Mouse (Mus musculus): ENCODE measurements around the gene Pyroxd1. TPM values are rescaled to one million over a fixed set of nuclear protein-coding genes. Genes with fewer than 3 reads are reported as not detected.

Pyroxd1 gene
- polyA plus RNA-seq, 1 experiment from 2014 or later, result 16.0 TPM

DNA sequence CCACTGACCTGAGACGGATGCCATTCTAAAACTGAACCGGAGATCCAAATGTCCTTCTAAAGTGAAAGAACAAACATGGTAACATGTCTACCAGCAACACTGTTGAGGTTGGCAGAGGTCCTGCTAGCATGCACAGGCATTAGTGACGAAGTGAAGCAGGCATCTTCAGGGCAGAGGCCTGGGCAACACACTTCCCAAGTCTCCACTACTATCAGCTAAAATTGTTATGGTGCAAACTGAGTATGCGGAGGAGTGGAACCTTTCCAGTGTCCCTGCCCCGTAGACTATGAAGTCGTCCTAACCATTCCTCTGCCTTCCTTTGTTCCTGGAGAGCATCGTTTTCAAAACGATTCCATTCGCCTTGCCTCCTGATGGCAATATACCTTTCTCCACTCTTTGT lies 39.1 kb downstream of the Pyroxd1 start:
- ATAC-seq (ENCODE audit: insufficient number of reproducible peaks, low FRiP score, low TSS enrichment, low read depth) (no peak), DNase-seq (ENCODE audit: low spot score) (no peak)
- H3K4me1 ChIP-seq (ENCODE audit: control insufficient read depth, insufficient read depth, low read length), result peaks cover 3% of the 10 kb centered on the region; the same call in 1 of the 2 replicates
- 92% methylated on average over 9 of the region's 9 CpGs for WGBS
- no peak overlapping the region for H3K4me3 ChIP-seq (ENCODE audit: low read depth, low read length)
- H3K27me3 ChIP-seq (ENCODE audit: control insufficient read depth, insufficient read depth, low read length), result no peaks in the 10 kb centered on the region
- no peak overlapping the region for H3K4me2 ChIP-seq (ENCODE audit: low read depth, severe bottlenecking)
- H3K27ac ChIP-seq (replicated peaks; ENCODE audit: low read depth, low read length), result no peak overlapping the region
- no peak overlapping the region for H3K9ac ChIP-seq (ENCODE audit: low read length)
- H3K9me3 ChIP-seq (ENCODE audit: control insufficient read depth, low read length), result no peaks in the 10 kb centered on the region
- H3K36me3 ChIP-seq (ENCODE audit: control insufficient read depth, insufficient read depth, low read length), result no peaks in the 10 kb centered on the region

DNA sequence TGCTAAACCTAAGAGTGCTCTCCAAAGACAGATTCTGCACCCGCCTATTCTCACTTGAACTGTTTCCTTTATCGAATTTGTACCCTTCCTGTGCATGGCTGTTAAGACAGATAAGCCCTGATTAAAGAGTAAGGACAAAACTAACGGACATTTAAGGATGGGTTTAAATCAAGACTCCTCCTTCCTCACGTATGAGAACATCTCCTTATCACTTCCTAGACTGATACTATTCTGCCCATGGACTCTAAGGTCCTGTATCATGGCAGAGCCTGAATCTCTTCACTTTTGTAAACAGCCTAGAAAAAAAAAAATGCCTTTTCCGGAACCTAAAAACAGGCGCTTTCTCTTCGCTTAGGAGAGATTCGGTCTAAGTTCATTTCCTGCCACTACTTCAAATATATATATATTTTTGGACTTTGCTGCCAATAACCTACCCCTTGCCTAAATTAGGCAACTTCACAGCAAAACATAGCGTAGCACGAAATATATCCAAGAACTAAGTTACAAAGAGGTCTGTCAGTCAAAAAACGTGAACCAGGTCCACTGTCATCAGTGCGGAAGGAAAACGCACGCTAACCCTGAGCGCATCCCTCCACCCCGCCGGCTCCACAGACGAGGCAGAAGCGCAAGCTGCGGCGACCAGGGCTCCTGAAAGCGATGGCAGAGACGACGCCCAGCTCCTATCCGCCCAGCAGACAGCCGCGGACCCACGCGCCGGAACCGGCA lies 41.0 kb downstream of the Pyroxd1 start:
- Histone ChIP-seq H3K4me3 (ENCODE audit: low read depth, low read length) (peak overlapping the region; percentile 98), H3K36me3 (ENCODE audit: control insufficient read depth, insufficient read depth, low read length) (no peaks in the 10 kb centered on the region), H3K4me2 (ENCODE audit: low read depth, severe bottlenecking) (peak overlapping the region; percentile 47), H3K27ac (replicated peaks; ENCODE audit: low read depth, low read length) (no peak overlapping the region), H3K4me1 (ENCODE audit: control insufficient read depth, insufficient read depth, low read length) (peaks cover 3% of the 10 kb centered on the region; the same call in 1 of the 2 replicates), H3K9ac (ENCODE audit: low read length) (peak overlapping the region; percentile 56; the same call in 1 of the 2 replicates), H3K27me3 (ENCODE audit: control insufficient read depth, insufficient read depth, low read length) (no peaks in the 10 kb centered on the region), H3K9me3 (ENCODE audit: control insufficient read depth, low read length) (no peaks in the 10 kb centered on the region)
- ATAC-seq (ENCODE audit: insufficient number of reproducible peaks, low FRiP score, low TSS enrichment, low read depth), result peak; percentile 71; the same call in 1 of the 2 replicates
- WGBS, result 6% methylated on average over 31 of the region's 31 CpGs
- DNase-seq (ENCODE audit: low spot score), result no peak

DNA sequence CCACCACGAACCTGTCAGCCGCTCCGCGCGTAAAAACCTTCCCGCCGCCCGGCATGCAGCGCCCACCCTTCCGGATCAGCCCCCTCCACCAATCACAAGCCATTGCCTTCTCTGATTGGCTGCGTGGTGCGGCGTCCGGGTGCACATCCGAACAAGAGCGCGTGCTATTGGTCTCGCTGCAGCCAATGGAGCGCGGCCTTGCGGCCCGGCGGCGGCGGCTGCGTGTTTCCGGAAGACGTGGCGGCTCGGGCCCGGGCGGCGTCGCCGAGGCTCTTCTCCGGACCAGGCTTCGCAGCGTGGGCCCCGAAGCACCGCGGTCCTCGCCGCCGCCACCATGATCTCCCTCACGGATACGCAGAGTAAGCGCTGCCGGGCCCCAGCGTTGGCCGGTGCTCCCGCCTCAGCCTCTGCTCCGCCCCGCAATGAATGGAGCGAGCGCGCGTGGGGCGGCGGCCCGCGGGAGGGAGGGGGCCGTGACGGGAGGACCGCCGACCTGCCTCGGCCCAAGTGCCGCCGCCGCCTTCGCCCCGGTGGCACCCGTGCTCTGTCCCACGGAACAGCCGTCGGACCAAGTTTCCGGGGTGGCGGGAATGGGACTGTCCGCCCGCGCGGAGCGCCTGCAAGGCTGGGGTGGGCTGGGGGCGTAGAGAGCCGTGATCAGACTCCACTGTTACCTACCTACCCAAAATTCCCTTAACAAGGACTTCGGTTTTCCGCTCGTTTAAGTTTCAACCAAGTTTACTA lies 41.7 kb downstream of the Pyroxd1 start, which contains the start of the genes Recql and Golt1b:
Gene Recql (minus strand): TSS at position 77 of the 744 bp plus-strand sequence.
Gene Golt1b (plus strand): TSS at position 211 of the 744 bp plus-strand sequence.
- H3K27ac ChIP-seq (replicated peaks; ENCODE audit: low read depth, low read length), result no peak within 1 kb of the TSS
- ATAC-seq (ENCODE audit: insufficient number of reproducible peaks, low FRiP score, low TSS enrichment, low read depth), result peak; percentile 99

GRCm38 (mm10) chr6:142387755-142388271 lies 42.4 kb downstream of the Pyroxd1 start:
- Histone ChIP-seq H3K27me3 (ENCODE audit: control insufficient read depth, insufficient read depth, low read length) (no peaks in the 10 kb centered on the region), H3K4me3 (ENCODE audit: low read depth, low read length) (peak overlapping the region; percentile 98), H3K4me1 (ENCODE audit: control insufficient read depth, insufficient read depth, low read length) (peaks cover 3% of the 10 kb centered on the region; the same call in 1 of the 2 replicates), H3K4me2 (ENCODE audit: low read depth, severe bottlenecking) (peak overlapping the region; percentile 70), H3K9me3 (ENCODE audit: control insufficient read depth, low read length) (no peaks in the 10 kb centered on the region), H3K27ac (replicated peaks; ENCODE audit: low read depth, low read length) (no peak overlapping the region), H3K9ac (ENCODE audit: low read length) (peak overlapping the region; percentile 90), H3K36me3 (ENCODE audit: control insufficient read depth, insufficient read depth, low read length) (no peaks in the 10 kb centered on the region)
- 20% methylated on average over 8 of the region's 8 CpGs for WGBS
- ATAC-seq (ENCODE audit: insufficient number of reproducible peaks, low FRiP score, low TSS enrichment, low read depth) (no peak), DNase-seq (ENCODE audit: low spot score) (no peak)

More for the DNA sequence above, 41.7 kb downstream of the Pyroxd1 start, which contains the start of the genes Recql and Golt1b:
- H3K27me3 ChIP-seq (ENCODE audit: control insufficient read depth, insufficient read depth, low read length), result no peaks in the 10 kb centered on the region
- peak within 1 kb of the TSS; percentile 90 for H3K9ac ChIP-seq (ENCODE audit: low read length)
- H3K9me3 ChIP-seq (ENCODE audit: control insufficient read depth, low read length), result no peaks in the 10 kb centered on the region
- peak; percentile 98 for DNase-seq (ENCODE audit: low spot score)
- H3K4me3 ChIP-seq (ENCODE audit: low read depth, low read length), result peak within 1 kb of the TSS; percentile 98
- no peaks in the 10 kb centered on the region for H3K36me3 ChIP-seq (ENCODE audit: control insufficient read depth, insufficient read depth, low read length)
- H3K4me2 ChIP-seq (ENCODE audit: low read depth, severe bottlenecking), result peak within 1 kb of the TSS; percentile 70
- peaks cover 3% of the 10 kb centered on the region; the same call in 1 of the 2 replicates for H3K4me1 ChIP-seq (ENCODE audit: control insufficient read depth, insufficient read depth, low read length)
- under 1% methylated on average over 86 of the region's 87 CpGs for WGBS

- no peak for DNase-seq (ENCODE audit: low spot score)
- no peaks in the 10 kb centered on the region for H3K9me3 ChIP-seq (ENCODE audit: control insufficient read depth, low read length)
- H3K27me3 ChIP-seq (ENCODE audit: control insufficient read depth, insufficient read depth, low read length), result no peaks in the 10 kb centered on the region
- WGBS, result 87% methylated on average over 2 of the region's 2 CpGs
- no peak for ATAC-seq (ENCODE audit: insufficient number of reproducible peaks, low FRiP score, low TSS enrichment, low read depth)
- H3K4me1 ChIP-seq (ENCODE audit: control insufficient read depth, insufficient read depth, low read length), result peaks cover 3% of the 10 kb centered on the region; the same call in 1 of the 2 replicates
- no peak overlapping the region for H3K27ac ChIP-seq (replicated peaks; ENCODE audit: low read depth, low read length)
- no peaks in the 10 kb centered on the region for H3K36me3 ChIP-seq (ENCODE audit: control insufficient read depth, insufficient read depth, low read length)
- H3K4me2 ChIP-seq (ENCODE audit: low read depth, severe bottlenecking), result no peak overlapping the region
- H3K4me3 ChIP-seq (ENCODE audit: low read depth, low read length), result no peak overlapping the region
- no peak overlapping the region for H3K9ac ChIP-seq (ENCODE audit: low read length)
Observed at GRCm38 (mm10) chr6:142389101-142389500, 43.6 kb downstream of the Pyroxd1 start.

- Histone ChIP-seq H3K4me3 (ENCODE audit: low read depth, low read length) (no peak overlapping the region), H3K4me2 (ENCODE audit: low read depth, severe bottlenecking) (no peak overlapping the region), H3K36me3 (ENCODE audit: control insufficient read depth, insufficient read depth, low read length) (peaks cover 9% of the 10 kb centered on the region; the same call in 1 of the 2 replicates), H3K27me3 (ENCODE audit: control insufficient read depth, insufficient read depth, low read length) (no peaks in the 10 kb centered on the region), H3K4me1 (ENCODE audit: control insufficient read depth, insufficient read depth, low read length) (no peaks in the 10 kb centered on the region; the same call in 1 of the 2 replicates), H3K27ac (replicated peaks; ENCODE audit: low read depth, low read length) (no peak overlapping the region), H3K9ac (ENCODE audit: low read length) (no peak overlapping the region), H3K9me3 (ENCODE audit: control insufficient read depth, low read length) (no peaks in the 10 kb centered on the region)
- DNase-seq (ENCODE audit: low spot score) (no peak), ATAC-seq (ENCODE audit: insufficient number of reproducible peaks, low FRiP score, low TSS enrichment, low read depth) (no peak)
- WGBS, result 75% methylated on average over 5 of the region's 5 CpGs
Observed at GRCm38 (mm10) chr6:142392312-142392711, 46.9 kb downstream of the Pyroxd1 start.

DNA sequence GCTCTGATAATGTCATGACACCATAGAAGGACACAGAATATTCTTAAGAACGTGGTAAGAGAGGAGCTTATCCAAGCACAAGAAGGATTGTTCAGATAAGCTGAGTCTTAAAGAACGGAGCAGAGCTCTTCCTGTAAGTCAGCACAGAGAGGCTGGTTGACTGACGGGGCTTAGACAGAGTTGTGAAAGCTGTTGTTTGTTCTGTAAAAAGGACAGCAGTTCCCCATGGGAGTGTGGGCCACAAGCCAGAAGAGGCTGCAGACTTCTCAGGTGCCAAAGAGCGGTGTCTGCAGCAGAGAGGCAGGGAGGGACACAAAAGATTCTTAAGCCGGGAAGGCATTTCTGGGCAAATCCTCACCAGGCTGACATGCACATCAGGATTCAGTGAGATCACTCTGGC lies 49.2 kb downstream of the Pyroxd1 start:
- Histone ChIP-seq H3K4me3 (ENCODE audit: low read depth, low read length) (no peak overlapping the region), H3K4me1 (ENCODE audit: control insufficient read depth, insufficient read depth, low read length) (no peaks in the 10 kb centered on the region), H3K9me3 (ENCODE audit: control insufficient read depth, low read length) (no peaks in the 10 kb centered on the region), H3K4me2 (ENCODE audit: low read depth, severe bottlenecking) (no peak overlapping the region), H3K27me3 (ENCODE audit: control insufficient read depth, insufficient read depth, low read length) (no peaks in the 10 kb centered on the region), H3K36me3 (ENCODE audit: control insufficient read depth, insufficient read depth, low read length) (peaks cover 9% of the 10 kb centered on the region; the same call in 1 of the 2 replicates), H3K27ac (replicated peaks; ENCODE audit: low read depth, low read length) (no peak overlapping the region), H3K9ac (ENCODE audit: low read length) (no peak overlapping the region)
- DNase-seq (ENCODE audit: low spot score) (no peak), ATAC-seq (ENCODE audit: insufficient number of reproducible peaks, low FRiP score, low TSS enrichment, low read depth) (no peak)
- WGBS, result 93% methylated on average over 5 of the region's 5 CpGs

- H3K27ac ChIP-seq (replicated peaks; ENCODE audit: low read depth, low read length), result no peak overlapping the region
- H3K36me3 ChIP-seq (ENCODE audit: control insufficient read depth, insufficient read depth, low read length), result peaks cover 9% of the 10 kb centered on the region; the same call in 1 of the 2 replicates
- WGBS, result 96% methylated on average over 6 of the region's 6 CpGs
- no peak overlapping the region for H3K9ac ChIP-seq (ENCODE audit: low read length)
- no peak overlapping the region for H3K4me2 ChIP-seq (ENCODE audit: low read depth, severe bottlenecking)
- no peaks in the 10 kb centered on the region for H3K27me3 ChIP-seq (ENCODE audit: control insufficient read depth, insufficient read depth, low read length)
- ATAC-seq (ENCODE audit: insufficient number of reproducible peaks, low FRiP score, low TSS enrichment, low read depth) (no peak), DNase-seq (ENCODE audit: low spot score) (no peak)
- H3K9me3 ChIP-seq (ENCODE audit: control insufficient read depth, low read length), result no peaks in the 10 kb centered on the region
- H3K4me1 ChIP-seq (ENCODE audit: control insufficient read depth, insufficient read depth, low read length), result no peaks in the 10 kb centered on the region
- H3K4me3 ChIP-seq (ENCODE audit: low read depth, low read length), result no peak overlapping the region
Observed at GRCm38 (mm10) chr6:142395756-142396155, 50.3 kb downstream of the Pyroxd1 start.

Data from limb, embryonic 11.5 days (tissue).